Mouse (Mus musculus) liver, adult 2 months (tissue): ENCODE data around the gene Crb1. TPM values are rescaled to one million over a fixed set of nuclear protein-coding genes. Genes with fewer than 3 reads are reported as not detected.

ENCODE experiments used
- DNase-seq: peaks from one replicate; pipeline ENCODE4 v3.0.0-alpha.2; 2011; ENCODE audit warnings: low read depth, low spot score; ENCODE audit errors: extremely low read depth
- H3K27ac ChIP-seq: fragments of 200-500 bp; replicated peaks from 2 replicates; pipeline ENCODE4 v1.5.1; 2012; ENCODE audit warnings: low read depth, mild to moderate bottlenecking, control low read depth, inconsistent platforms, low read length; ENCODE audit not compliant: insufficient read depth
- H3K27me3 ChIP-seq: fragments of 200-500 bp; 2 replicates; pipeline ENCODE4 v1.6.1; 2012; ENCODE audit warnings: mild to moderate bottlenecking, moderate library complexity, low read length, inconsistent platforms; ENCODE audit not compliant: control insufficient read depth, insufficient read depth
- H3K36me3 ChIP-seq: fragments of 200-500 bp; 2 replicates; pipeline ENCODE4 v1.6.1; 2012; ENCODE audit warnings: low read length, inconsistent platforms; ENCODE audit not compliant: control insufficient read depth, insufficient read depth
- H3K4me1 ChIP-seq: fragments of 200-500 bp; 2 replicates; pipeline ENCODE4 v1.6.1; 2011; ENCODE audit warnings: low read length; ENCODE audit not compliant: control insufficient read depth, insufficient read depth
- H3K4me3 ChIP-seq: fragments of 200-500 bp; 2 replicates; pipeline ENCODE4 v1.5.1; 2011; ENCODE audit warnings: low read depth, mild to moderate bottlenecking, control low read depth, low read length, moderate library complexity; ENCODE audit not compliant: insufficient read depth
- H3K79me2 ChIP-seq: fragments of 200-500 bp; 2 replicates; pipeline ENCODE4 v1.6.1; 2012; ENCODE audit warnings: inconsistent platforms, mild to moderate bottlenecking, low read length, moderate library complexity; ENCODE audit not compliant: control insufficient read depth, insufficient read depth
- H3K9ac ChIP-seq: fragments of 200-500 bp; 2 replicates; pipeline ENCODE4 v1.6.1; 2012; ENCODE audit warnings: low read depth, mild to moderate bottlenecking, control low read depth, inconsistent platforms, low read length
- CTCF ChIP-seq: fragments of 200-500 bp; IDR thresholded peaks from 2 replicates; pipeline ENCODE4 v1.5.1; 2011; ENCODE audit warnings: low read depth, low read length, control low read depth
- POLR2A ChIP-seq: fragments of 200-500 bp; IDR thresholded peaks from 2 replicates; pipeline ENCODE4 v1.6.1; 2011; ENCODE audit warnings: low read length, control low read depth; ENCODE audit not compliant: insufficient read depth; ENCODE audit errors: extremely low read depth
- whole genome bisulfite sequencing: fragments of 180-500 bp; shearing (Covaris S2); methylation state at CpG from one replicate; pipeline ENCODE4 v1.1.7; 2018; 5-methylcytosine and 5-hydroxymethylcytosine counted together
- polyA plus RNA-seq: library from polyadenylated mRNA; depleted of rRNA; stranded (reverse); fragments of >200 nt; gene quantifications from 2 replicates; pipeline ENCODE4 v1.2.3, GENCODE M21; 2012
- total RNA-seq: library from RNA; depleted of rRNA; stranded (reverse); fragments of >200 nt; gene quantifications from 2 replicates; pipeline ENCODE4 v1.2.3, GENCODE M21; 2014

The Crb1 gene
- total and polyA plus RNA-seq, 2 experiments: not detected

DNA sequence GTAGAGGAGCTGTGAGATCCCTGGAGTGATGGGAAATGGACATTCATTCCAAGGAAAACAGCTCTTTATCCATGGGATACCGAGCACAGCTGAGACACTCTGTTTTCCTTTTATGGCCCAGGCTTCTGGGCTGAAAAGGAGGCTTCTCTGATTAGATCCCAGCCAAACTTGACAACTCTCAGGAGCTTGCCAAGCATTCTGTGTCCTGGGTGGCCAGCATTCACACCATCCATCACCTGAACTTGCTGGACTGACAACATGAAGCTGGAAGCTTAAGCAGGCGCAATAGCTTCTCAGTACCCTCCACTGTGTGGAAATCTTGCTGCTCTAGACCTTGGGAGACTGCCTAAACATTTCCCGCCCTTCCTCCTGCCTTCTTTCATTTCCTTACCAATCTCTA, 144.3 kb downstream of the Crb1 start:
- TF ChIP-seq POLR2A: no peak
- TF ChIP-seq CTCF: no peak
- WGBS: 69% methylated on average over 3 of the region's 3 CpGs
- H3K79me2 ChIP-seq: no peaks in the 10 kb centered on the region

GRCm38 (mm10) chr1:139224309-139224949, 152.5 kb downstream of the Crb1 start:
- Histone ChIP-seq H3K27ac (no peak overlapping the region), H3K4me3 (no peak overlapping the region), H3K4me1 (no peaks in the 10 kb centered on the region), H3K27me3 (no peaks in the 10 kb centered on the region), H3K36me3 (no peaks in the 10 kb centered on the region), H3K79me2 (no peaks in the 10 kb centered on the region), H3K9ac (no peak overlapping the region)
- DNase-seq: no peak
- WGBS: 88% methylated on average over 6 of the region's 6 CpGs
- no peak for TF ChIP-seq CTCF
- no peak for TF ChIP-seq POLR2A

More for the DNA sequence above, 144.3 kb downstream of the Crb1 start:
- Histone ChIP-seq H3K27ac (no peak overlapping the region), H3K9ac (no peak overlapping the region), H3K4me1 (no peaks in the 10 kb centered on the region), H3K36me3 (no peaks in the 10 kb centered on the region), H3K27me3 (no peaks in the 10 kb centered on the region), H3K4me3 (no peak overlapping the region)
- DNase-seq: no peak

DNA sequence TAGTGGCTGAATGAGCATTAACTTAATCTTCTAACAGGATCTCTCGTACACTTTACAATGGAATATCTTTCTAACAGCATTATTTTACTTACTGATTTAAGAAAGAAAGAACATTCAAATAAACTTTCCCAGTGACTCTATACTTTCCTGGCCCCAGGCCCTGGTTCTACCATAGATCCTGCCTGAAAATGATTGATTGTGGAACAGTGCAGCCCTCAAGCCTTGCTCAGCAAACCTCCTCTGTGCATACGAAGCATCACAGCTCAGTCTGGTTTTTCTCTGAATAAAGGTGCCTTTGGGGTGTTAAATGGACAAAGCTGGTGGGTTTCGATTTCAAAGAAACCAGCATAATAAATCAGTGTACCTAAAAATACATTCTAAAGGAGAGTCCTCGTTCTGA, 153.1 kb downstream of the Crb1 start:
- Histone ChIP-seq H3K4me1 (no peaks in the 10 kb centered on the region), H3K79me2 (no peaks in the 10 kb centered on the region), H3K9ac (no peak overlapping the region), H3K27ac (no peak overlapping the region), H3K27me3 (no peaks in the 10 kb centered on the region), H3K4me3 (no peak overlapping the region), H3K36me3 (no peaks in the 10 kb centered on the region)
- WGBS: 77% methylated on average over 4 of the region's 4 CpGs
- TF ChIP-seq CTCF: no peak
- no peak for TF ChIP-seq POLR2A
- DNase-seq: no peak

DNA sequence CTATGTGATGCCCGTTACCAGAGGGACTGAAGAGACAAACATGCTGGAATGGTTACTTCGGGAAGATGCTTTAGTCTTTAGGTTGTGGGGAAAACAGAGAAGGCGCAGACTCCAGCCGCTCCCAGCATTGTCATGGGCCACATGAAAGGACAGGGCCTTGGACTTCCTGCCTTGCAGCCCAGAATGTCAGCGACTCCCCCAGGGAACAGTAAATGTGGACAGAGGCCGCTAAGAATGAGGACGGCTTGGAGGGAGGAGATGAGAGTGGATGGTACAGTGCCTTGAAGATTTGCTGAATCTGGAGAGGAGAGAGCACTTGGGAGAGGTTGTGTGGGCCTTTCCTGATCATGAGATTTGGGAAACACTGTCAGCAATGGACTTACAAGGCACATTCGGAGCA, 161.6 kb downstream of the Crb1 start:
- Histone ChIP-seq H3K36me3 (no peaks in the 10 kb centered on the region), H3K27ac (no peak overlapping the region), H3K9ac (no peak overlapping the region), H3K4me3 (no peak overlapping the region), H3K79me2 (no peaks in the 10 kb centered on the region), H3K27me3 (no peaks in the 10 kb centered on the region), H3K4me1 (no peaks in the 10 kb centered on the region)
- TF ChIP-seq POLR2A (no peak), CTCF (no peak)
- no peak for DNase-seq
- WGBS: 70% methylated on average over 8 of the region's 8 CpGs

GRCm38 (mm10) chr1:139210505-139210904, 166.4 kb downstream of the Crb1 start:
- H3K27me3 ChIP-seq: no peaks in the 10 kb centered on the region
- no peak for DNase-seq
- TF ChIP-seq CTCF (no peak), POLR2A (no peak)

GRCm38 (mm10) chr1:139209796-139210195, 167.1 kb downstream of the Crb1 start:
- H3K27ac ChIP-seq: no peak overlapping the region
- no peak overlapping the region for H3K9ac ChIP-seq
- DNase-seq: no peak
- no peak overlapping the region for H3K4me3 ChIP-seq
- TF ChIP-seq CTCF (no peak), POLR2A (no peak)
- 36% methylated on average over 7 of the region's 7 CpGs for WGBS
- no peaks in the 10 kb centered on the region for H3K27me3 ChIP-seq
- H3K79me2 ChIP-seq: no peaks in the 10 kb centered on the region
- H3K36me3 ChIP-seq: no peaks in the 10 kb centered on the region
- H3K4me1 ChIP-seq: no peaks in the 10 kb centered on the region

More at GRCm38 (mm10) chr1:139210505-139210904, 166.4 kb downstream of the Crb1 start:
- Histone ChIP-seq H3K27ac (no peak overlapping the region), H3K36me3 (no peaks in the 10 kb centered on the region), H3K4me3 (no peak overlapping the region), H3K4me1 (no peaks in the 10 kb centered on the region), H3K9ac (no peak overlapping the region), H3K79me2 (no peaks in the 10 kb centered on the region)
- 70% methylated on average over 4 of the region's 4 CpGs for whole genome bisulfite sequencing
